Comparison of ENCODE assay signal across 33 mouse cellular contexts in the genomic region with DNA sequence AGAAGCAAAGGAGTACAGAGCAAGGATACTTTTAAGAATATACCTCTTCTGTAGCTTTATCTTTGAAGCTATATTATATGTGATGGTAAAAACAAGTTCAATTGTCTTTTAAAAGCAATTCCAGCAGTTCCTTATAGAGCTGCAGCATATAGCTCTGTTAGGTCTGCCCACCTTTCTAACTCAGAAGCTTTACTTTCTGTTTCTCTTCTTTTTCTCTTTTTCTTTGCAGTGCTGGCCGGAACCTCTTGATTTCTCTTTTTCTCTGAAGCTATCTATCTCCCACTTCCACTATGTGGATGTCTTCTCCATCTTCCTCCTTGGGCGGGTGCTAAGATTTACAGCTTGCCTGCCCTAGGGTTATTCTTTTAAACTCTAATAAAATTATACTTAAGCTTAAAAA.
"Had no signal": no experiment of that assay in that cellular context is flagged by ENCODE, and none has a peak within 500 bp of the region (broad histone marks: within the 10 kb centered on the region; RNA-seq: fewer than 3 reads in every experiment).

No protein-coding gene starts in this region.

- H3K4me1 ChIP-seq: heart, embryonic 12.5 days; heart, embryonic 13.5 days; heart, embryonic 15.5 days; hindbrain, embryonic 10.5 days; hindbrain, embryonic 12.5 days; hindbrain, embryonic 13.5 days; hindbrain, embryonic 15.5 days; intestine, embryonic 15.5 days; kidney, embryonic 15.5 days had no signal

- H3K36me3 ChIP-seq: heart, embryonic 12.5 days; heart, embryonic 13.5 days; heart, embryonic 15.5 days; hindbrain, embryonic 10.5 days; hindbrain, embryonic 12.5 days; hindbrain, embryonic 13.5 days; hindbrain, embryonic 15.5 days; intestine, embryonic 15.5 days; kidney, embryonic 15.5 days had no signal

- H3K9ac ChIP-seq: heart, embryonic 12.5 days; heart, embryonic 13.5 days; heart, embryonic 15.5 days; hindbrain, embryonic 12.5 days; hindbrain, embryonic 13.5 days; hindbrain, embryonic 14.5 days; hindbrain, embryonic 15.5 days; intestine, embryonic 15.5 days; kidney, embryonic 15.5 days had no signal

- H3K9me3 ChIP-seq: heart, embryonic 12.5 days; heart, embryonic 13.5 days; heart, embryonic 15.5 days; hindbrain, embryonic 10.5 days; hindbrain, embryonic 12.5 days; hindbrain, embryonic 13.5 days; hindbrain, embryonic 15.5 days; intestine, embryonic 15.5 days; kidney, embryonic 15.5 days had no signal

- H3K27me3 ChIP-seq: heart, embryonic 12.5 days; heart, embryonic 13.5 days; heart, embryonic 15.5 days; hindbrain, embryonic 12.5 days; hindbrain, embryonic 13.5 days; hindbrain, embryonic 15.5 days; intestine, embryonic 15.5 days; kidney, embryonic 15.5 days had no signal

- ATAC-seq: hindbrain, embryonic 16.5 days; hindbrain, postnatal 0 days; intestine, embryonic 15.5 days; intestine, embryonic 16.5 days; intestine, postnatal 0 days had no signal

- H3K4me2 ChIP-seq: heart, embryonic 11.5 days; heart, embryonic 12.5 days; heart, embryonic 13.5 days; heart, embryonic 15.5 days; hindbrain, embryonic 12.5 days; hindbrain, embryonic 13.5 days; hindbrain, embryonic 14.5 days; hindbrain, embryonic 15.5 days; intestine, embryonic 15.5 days; kidney, embryonic 15.5 days had no signal

- H3K27ac ChIP-seq: heart, embryonic 13.5 days; heart, embryonic 15.5 days; hindbrain, embryonic 10.5 days; hindbrain, embryonic 12.5 days; hindbrain, embryonic 13.5 days; hindbrain, embryonic 14.5 days; hindbrain, embryonic 15.5 days; hindbrain, postnatal 0 days; intestine, embryonic 15.5 days; kidney, embryonic 15.5 days; kidney, postnatal 0 days; layer of hippocampus, adult 2 months; left cerebral cortex, adult 2 months had no signal

- DNase-seq: heart, postnatal 10 days; heart, postnatal 14 days; heart, postnatal 36 days; heart, postnatal 4 days; kidney, adult 11 months; kidney, adult 2 months; kidney, adult 8-10 months; kidney, adult 9 months; kidney, postnatal 10 days; kidney, postnatal 14 days; kidney, postnatal 25 days; kidney, postnatal 36 days; kidney, postnatal 4 days; layer of hippocampus, adult 9-11 months; layer of hippocampus, postnatal 36 days had no signal

- H3K4me3 ChIP-seq: heart, embryonic 12.5 days; heart, embryonic 13.5 days; heart, embryonic 15.5 days; hindbrain, embryonic 10.5 days; hindbrain, embryonic 12.5 days; hindbrain, embryonic 13.5 days; hindbrain, embryonic 15.5 days; intestine, embryonic 15.5 days; kidney, embryonic 15.5 days; layer of hippocampus, adult 2 months; left cerebral cortex, adult 2 months had no signal
